Mouse (Mus musculus) heart, embryonic 12.5 days (tissue): Measurements from ENCODE around the gene Mrgprf. TPM values are rescaled to one million over a fixed set of nuclear protein-coding genes. Genes with fewer than 3 reads are reported as not detected.

Experiments
- ATAC-seq: fragments of 200-750 bp; cut with Nextera tagmentation; 2 replicates; pipeline ENCODE4 v1.8.0; 2017; ENCODE audit warnings: moderate TSS enrichment, moderate library complexity; ENCODE audit not compliant: insufficient number of reproducible peaks, low FRiP score
- H3K27ac ChIP-seq: fragments of 300-500 bp; sonication (generic); 2 replicates; pipeline ENCODE4 v1.5.1; 2016; ENCODE audit warnings: mild to moderate bottlenecking, moderate library complexity; ENCODE audit not compliant: poor library complexity, severe bottlenecking
- H3K27me3 ChIP-seq: fragments of 300-500 bp; sonication (generic); replicated peaks from 2 replicates; pipeline ENCODE4 v1.6.1; 2016; ENCODE audit warnings: mild to moderate bottlenecking, moderate library complexity
- H3K36me3 ChIP-seq: fragments of 300-500 bp; sonication (generic); 2 replicates; pipeline ENCODE4 v1.6.1; 2016; ENCODE audit warnings: mild to moderate bottlenecking, moderate library complexity
- H3K4me1 ChIP-seq: fragments of 300-500 bp; sonication (generic); replicated peaks from 2 replicates; pipeline ENCODE4 v1.6.1; 2016; ENCODE audit warnings: mild to moderate bottlenecking
- H3K4me2 ChIP-seq: fragments of 300-500 bp; sonication (generic); 2 replicates; pipeline ENCODE4 v1.6.1; 2016; ENCODE audit warnings: mild to moderate bottlenecking, moderate library complexity
- H3K4me3 ChIP-seq: fragments of 300-500 bp; sonication (generic); 2 replicates; pipeline ENCODE4 v1.5.1; 2016; ENCODE audit warnings: mild to moderate bottlenecking
- H3K9ac ChIP-seq: fragments of 300-500 bp; sonication (generic); 2 replicates; pipeline ENCODE4 v1.6.1; 2016; ENCODE audit warnings: mild to moderate bottlenecking, moderate library complexity
- H3K9me3 ChIP-seq: fragments of 300-500 bp; sonication (generic); replicated peaks from 2 replicates; pipeline ENCODE4 v1.6.1; 2016; ENCODE audit warnings: mild to moderate bottlenecking, moderate library complexity
- WGBS: fragments of 180-500 bp; shearing (Covaris S2); methylation state at CpG from one replicate; pipeline ENCODE4 v1.1.7; 2016; 5-methylcytosine and 5-hydroxymethylcytosine counted together
- polyA plus RNA-seq: library from polyadenylated mRNA; unstranded; fragments of >200 nt; fragmentation: Nextera tagmentation; extraction: Ambion mirVana; gene quantifications from 2 replicates; pipeline ENCODE4 v1.2.1, GENCODE M21; 2016

Gene Mrgprf
- polyA plus RNA-seq, 1 experiment from 2014 or later, result 0.13 TPM

DNA sequence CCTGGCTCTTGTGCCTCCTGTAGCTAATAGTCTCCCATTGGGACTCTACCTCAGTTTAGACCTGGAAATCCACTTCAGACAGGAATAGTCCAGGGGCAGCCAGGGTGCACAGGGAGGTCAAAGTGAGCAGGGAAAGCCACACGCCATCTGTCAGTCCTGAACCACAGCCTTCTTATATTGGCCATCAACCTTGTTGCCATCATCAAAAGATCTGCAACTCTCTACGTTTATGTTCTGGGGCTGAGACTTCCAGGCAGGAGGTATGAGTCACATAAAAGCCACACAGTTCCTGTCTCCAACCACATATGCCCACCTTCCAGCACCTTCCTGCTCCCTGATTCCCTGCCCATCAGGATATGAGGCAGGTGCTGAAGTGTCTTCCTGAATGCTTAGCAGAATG lies 37.3 kb downstream of the Mrgprf start:
- ATAC-seq, result no peak
- H3K36me3 ChIP-seq, result no peaks in the 10 kb centered on the region
- H3K9me3 ChIP-seq, result no peaks in the 10 kb centered on the region
- no peak overlapping the region for H3K4me2 ChIP-seq
- 63% methylated on average over 2 of the region's 2 CpGs for WGBS
- no peak overlapping the region for H3K4me3 ChIP-seq
- H3K27me3 ChIP-seq, result 0 out of 2 replicates have a peak, but pooled peaks cover 4% of the 10 kb centered on the region
- H3K9ac ChIP-seq, result no peak overlapping the region
- no peaks in the 10 kb centered on the region for H3K4me1 ChIP-seq
- H3K27ac ChIP-seq, result no peak overlapping the region

GRCm38 (mm10) chr7:145340248-145340904 lies 39.7 kb downstream of the Mrgprf start:
- 77% methylated on average over 5 of the region's 5 CpGs for WGBS
- H3K9me3 ChIP-seq, result no peaks in the 10 kb centered on the region
- 0 out of 2 replicates have a peak, but pooled peaks cover 4% of the 10 kb centered on the region for H3K27me3 ChIP-seq
- no peak overlapping the region for H3K4me3 ChIP-seq
- H3K27ac ChIP-seq, result no peak overlapping the region
- no peaks in the 10 kb centered on the region for H3K36me3 ChIP-seq
- no peaks in the 10 kb centered on the region for H3K4me1 ChIP-seq
- H3K4me2 ChIP-seq, result no peak overlapping the region
- no peak overlapping the region for H3K9ac ChIP-seq
- no peak for ATAC-seq

Other genes with a start within 250 kb of the Mrgprf start
- 0.30 and 0.36 TPM in 2 replicates for gene 1810010D01Rik, start 92.7 kb upstream of the Mrgprf start, polyA plus RNA-seq
- gene Tpcn2, start 16.8 kb upstream of the Mrgprf start, polyA plus RNA-seq, result 6.4 and 7.3 TPM in 2 replicates
- not detected in 2 replicates for gene Mrgprd, start 14.0 kb downstream of the Mrgprf start, polyA plus RNA-seq